Mouse (Mus musculus) ES-Bruce4 (cell line): Measurements from ENCODE around the gene H2al1k. TPM values are rescaled to one million over a fixed set of nuclear protein-coding genes. Genes with fewer than 3 reads are reported as not detected.
"Not testable (repeated sequence)": the region's sequence is repeated elsewhere in the genome, so short reads cannot be mapped to it uniquely, and the experiment has no call there.

Experiments used
- H3K27ac ChIP-seq: 2 replicates; pipeline ENCODE4 v1.5.1; 2012; ENCODE audit warnings: low read length, inconsistent platforms; ENCODE audit not compliant: insufficient read depth
- H3K27me3 ChIP-seq: 2 replicates; pipeline ENCODE4 v1.6.1; 2012; ENCODE audit warnings: mild to moderate bottlenecking, low read length, inconsistent platforms; ENCODE audit not compliant: control insufficient read depth, poor library complexity, insufficient read depth, severe bottlenecking
- H3K36me3 ChIP-seq: 2 replicates; pipeline ENCODE4 v1.6.1; 2012; ENCODE audit warnings: inconsistent platforms, mild to moderate bottlenecking, low read length, moderate library complexity; ENCODE audit not compliant: control insufficient read depth, poor library complexity, insufficient read depth, severe bottlenecking
- H3K4me1 ChIP-seq: one replicate; pipeline ENCODE4 v1.8.1; 2011; ENCODE audit warnings: low read length; ENCODE audit not compliant: control insufficient read depth, insufficient read depth
- H3K4me3 ChIP-seq: 2 replicates; pipeline ENCODE4 v1.5.1; 2011; ENCODE audit warnings: low read depth, mild to moderate bottlenecking, low read length
- H3K9ac ChIP-seq: 2 replicates; pipeline ENCODE4 v1.6.1; 2012; ENCODE audit warnings: low read depth, mild to moderate bottlenecking, inconsistent platforms; ENCODE audit not compliant: poor library complexity, severe bottlenecking
- H3K9me3 ChIP-seq: replicated peaks from 2 replicates; pipeline ENCODE4 v1.6.1; 2012; ENCODE audit warnings: mild to moderate bottlenecking, low read length, inconsistent platforms; ENCODE audit not compliant: control insufficient read depth, poor library complexity, insufficient read depth, severe bottlenecking
- polyA plus RNA-seq: library from polyadenylated mRNA; stranded (reverse); fragments of >200 nt; gene quantifications from 2 replicates; pipeline ENCODE4 v1.2.4, GENCODE M21; 2011; ENCODE audit warnings: low read depth; ENCODE audit not compliant: missing spikeins, insufficient read depth, insufficient read length

Gene H2al1k
- polyA plus RNA-seq, 1 experiment, result not detected

- not testable (repeated sequence) for H3K27me3 ChIP-seq, H3K4me3 ChIP-seq, H3K9ac ChIP-seq, H3K27ac ChIP-seq, H3K4me1 ChIP-seq, H3K9me3 ChIP-seq, H3K36me3 ChIP-seq
Observed at GRCm38 (mm10) chrX:9375927-9376326, 25.5 kb downstream of the H2al1k start.

Other genes starting within 250 kb of the H2al1k start
- gene 4930402K13Rik, start 246.1 kb upstream of the H2al1k start, polyA plus RNA-seq, result not detected in 2 replicates
- gene Lancl3, start 150.7 kb upstream of the H2al1k start, polyA plus RNA-seq, result 0.49 and 0.61 TPM in 2 replicates
- not detected in 2 replicates for gene Gm14862, start 93.7 kb upstream of the H2al1k start, polyA plus RNA-seq
- 7.0 and 7.4 TPM in 2 replicates for gene Xk, start 77.9 kb upstream of the H2al1k start, polyA plus RNA-seq
- gene H2al1m, start 66.9 kb upstream of the H2al1k start, polyA plus RNA-seq, result not detected in 2 replicates
- not detected in 2 replicates for gene Cybb, start 137.1 kb downstream of the H2al1k start, polyA plus RNA-seq
- gene H2al1o, start 221.8 kb downstream of the H2al1k start, polyA plus RNA-seq, result not detected in 2 replicates